Mouse (Mus musculus) liver, embryonic 12.5 days (tissue): Measurements from ENCODE around the gene Trnau1ap. TPM values are rescaled to one million over a fixed set of nuclear protein-coding genes. Genes with fewer than 3 reads are reported as not detected.

ENCODE experiments used
- ATAC-seq: fragments of 200-750 bp; cut with Nextera tagmentation; 2 replicates; pipeline ENCODE4 v1.8.0; 2017; ENCODE audit warnings: moderate number of reproducible peaks, mild to moderate bottlenecking, moderate library complexity
- H3K27ac ChIP-seq: fragments of 300-500 bp; sonication (generic); 2 replicates; pipeline ENCODE4 v1.5.1; 2016; ENCODE audit warnings: mild to moderate bottlenecking
- H3K27me3 ChIP-seq: fragments of 300-500 bp; sonication (generic); replicated peaks from 2 replicates; pipeline ENCODE4 v1.6.1; 2016; ENCODE audit warnings: mild to moderate bottlenecking, moderate library complexity
- H3K36me3 ChIP-seq: fragments of 300-500 bp; sonication (generic); 2 replicates; pipeline ENCODE4 v1.6.1; 2016; ENCODE audit warnings: mild to moderate bottlenecking, moderate library complexity
- H3K4me1 ChIP-seq: fragments of 300-500 bp; sonication (generic); 2 replicates; pipeline ENCODE4 v1.6.1; 2016
- H3K4me2 ChIP-seq: fragments of 300-500 bp; sonication (generic); 2 replicates; pipeline ENCODE4 v1.6.1; 2016; ENCODE audit warnings: mild to moderate bottlenecking, moderate library complexity
- H3K4me3 ChIP-seq: fragments of 300-500 bp; sonication (generic); 2 replicates; pipeline ENCODE4 v1.5.1; 2016; ENCODE audit warnings: mild to moderate bottlenecking, moderate library complexity
- H3K9ac ChIP-seq: fragments of 300-500 bp; sonication (generic); 2 replicates; pipeline ENCODE4 v1.6.1; 2016; ENCODE audit warnings: mild to moderate bottlenecking, moderate library complexity
- H3K9me3 ChIP-seq: fragments of 300-500 bp; sonication (generic); replicated peaks from 2 replicates; pipeline ENCODE4 v1.6.1; 2016; ENCODE audit warnings: mild to moderate bottlenecking, moderate library complexity
- WGBS: fragments of 180-500 bp; shearing (Covaris S2); methylation state at CpG from one replicate; pipeline ENCODE4 v1.1.7; 2016; ENCODE audit not compliant: insufficient replicate concordance; 5-methylcytosine and 5-hydroxymethylcytosine counted together
- polyA plus RNA-seq: library from polyadenylated mRNA; unstranded; fragments of >200 nt; fragmentation: Nextera tagmentation; extraction: Ambion mirVana; gene quantifications from 2 replicates; pipeline ENCODE4 v1.2.1, GENCODE M21; 2016

Gene Trnau1ap
- 48.2 and 50.8 TPM in 2 replicates for polyA plus RNA-seq

DNA sequence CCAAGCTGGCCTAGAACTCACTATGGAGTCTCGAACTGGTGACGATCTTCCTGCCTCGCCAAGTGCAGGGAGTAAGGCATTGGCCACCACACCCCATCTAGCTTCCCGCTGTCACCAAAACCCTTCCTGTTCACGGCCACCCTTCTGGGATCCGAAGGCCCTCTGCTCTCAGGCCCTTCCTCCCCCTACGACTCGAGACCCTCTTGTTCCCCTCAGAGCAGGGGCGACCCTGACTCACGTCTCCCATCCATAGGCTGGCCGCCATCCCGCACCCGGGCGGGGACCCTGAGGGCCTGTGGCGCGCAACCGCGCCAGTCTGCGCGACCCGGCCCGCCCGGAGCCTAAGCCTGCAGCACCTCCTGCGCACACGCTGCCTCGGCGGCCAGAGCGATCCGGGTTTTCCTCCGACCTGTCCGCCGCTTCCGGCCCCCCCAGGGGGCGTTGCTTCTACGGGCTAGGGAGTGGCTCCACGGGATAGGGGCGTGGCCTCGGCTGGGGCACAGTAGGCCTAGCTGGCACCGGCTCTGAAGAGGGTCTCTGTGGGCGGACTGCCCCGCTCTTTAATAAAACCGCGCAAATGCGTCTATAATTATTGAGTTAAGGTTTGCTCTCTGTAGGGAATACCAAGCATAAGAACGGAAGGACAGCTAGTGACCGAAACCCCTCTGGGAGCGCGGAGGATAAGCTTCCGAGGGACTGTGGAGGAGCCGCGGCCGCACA lies at the start of gene Trnau1ap:
Gene Trnau1ap, minus strand, starts transcription at position 424 of the 720 bp plus-strand sequence.
- Histone ChIP-seq H3K9ac (peak within 1 kb of the TSS; percentile 87), H3K36me3 (peaks cover 58% of the 10 kb centered on the region), H3K4me3 (peak within 1 kb of the TSS; percentile 75), H3K4me1 (peaks cover 24% of the 10 kb centered on the region), H3K27me3 (no peaks in the 10 kb centered on the region), H3K4me2 (peak within 1 kb of the TSS; percentile 96), H3K9me3 (no peaks in the 10 kb centered on the region), H3K27ac (peak within 1 kb of the TSS; percentile 93)
- peak; percentile 96 for ATAC-seq
- WGBS: 1% methylated on average over 52 of the region's 52 CpGs

DNA sequence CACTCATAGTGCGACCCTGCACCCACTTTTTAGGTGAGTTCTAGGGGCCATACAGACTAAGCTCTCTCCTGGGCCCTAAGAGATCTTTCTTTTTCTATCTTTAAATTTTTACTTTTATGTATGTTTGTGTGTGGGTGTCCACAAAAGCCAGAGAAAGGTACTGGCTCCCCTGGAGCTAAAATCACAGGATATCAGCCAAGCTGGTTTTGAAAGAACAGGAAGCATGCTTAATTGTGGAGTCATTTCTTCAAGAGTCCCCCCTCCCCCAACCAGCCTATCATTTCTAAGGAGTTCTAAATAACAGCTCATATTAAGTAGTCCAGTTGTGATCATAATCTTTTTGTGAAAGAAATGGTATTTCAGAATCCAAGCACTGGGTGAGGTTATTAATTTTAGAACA lies 44.5 kb upstream of the Trnau1ap start:
- no peak overlapping the region for H3K4me2 ChIP-seq
- 0 out of 2 replicates have a peak, but pooled peaks cover 5% of the 10 kb centered on the region for H3K4me1 ChIP-seq
- ATAC-seq: no peak
- peaks cover 95% of the 10 kb centered on the region for H3K36me3 ChIP-seq
- H3K9me3 ChIP-seq: no peaks in the 10 kb centered on the region
- WGBS: 76% methylated on average over 1 of the region's 1 CpGs
- no peaks in the 10 kb centered on the region for H3K27me3 ChIP-seq
- H3K9ac ChIP-seq: no peak overlapping the region
- no peak overlapping the region for H3K27ac ChIP-seq
- no peak overlapping the region for H3K4me3 ChIP-seq

DNA sequence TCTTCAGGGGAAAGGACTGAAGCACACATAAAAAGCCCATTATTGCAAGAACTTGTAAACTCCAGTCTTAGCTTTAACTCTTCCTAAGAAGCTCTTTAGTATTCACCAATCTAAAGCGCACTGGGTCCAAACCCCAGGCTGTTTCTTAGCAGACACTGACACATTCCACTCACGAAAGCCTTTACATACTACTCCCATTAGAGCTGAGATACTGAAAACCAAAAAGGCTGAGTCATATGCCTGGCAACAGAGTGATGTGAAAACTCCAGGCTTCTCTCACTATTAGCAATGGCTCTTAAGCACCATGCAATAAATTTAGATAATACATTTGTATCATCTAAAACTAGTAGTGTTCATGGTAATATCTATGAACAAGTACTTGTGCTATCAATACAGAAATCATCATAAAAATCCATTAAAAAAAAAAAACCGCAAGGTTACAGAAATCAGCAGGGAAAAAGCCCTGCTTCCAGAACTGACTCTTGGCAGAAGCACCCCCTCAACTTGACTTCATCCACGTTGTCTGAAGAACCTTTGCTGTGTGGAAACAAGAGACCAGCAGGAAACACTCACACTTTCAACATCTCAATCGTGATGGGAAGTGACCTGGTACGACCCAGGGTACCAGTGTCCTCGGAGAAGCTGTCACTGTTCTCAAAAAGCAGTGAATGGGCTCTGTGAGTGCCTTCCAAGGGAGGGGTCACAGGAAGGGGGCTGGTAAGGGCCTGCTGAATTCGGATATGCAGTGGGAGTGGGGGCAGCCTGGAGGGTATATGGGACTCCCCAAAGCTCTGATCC lies 40.8 kb upstream of the Trnau1ap start:
- no peak for ATAC-seq
- Histone ChIP-seq H3K4me3 (no peak overlapping the region), H3K4me2 (no peak overlapping the region), H3K27ac (no peak overlapping the region), H3K9me3 (no peaks in the 10 kb centered on the region), H3K36me3 (peaks cover 97% of the 10 kb centered on the region), H3K4me1 (no peaks in the 10 kb centered on the region), H3K9ac (no peak overlapping the region), H3K27me3 (no peaks in the 10 kb centered on the region)
- WGBS: 81% methylated on average over 8 of the region's 8 CpGs

DNA sequence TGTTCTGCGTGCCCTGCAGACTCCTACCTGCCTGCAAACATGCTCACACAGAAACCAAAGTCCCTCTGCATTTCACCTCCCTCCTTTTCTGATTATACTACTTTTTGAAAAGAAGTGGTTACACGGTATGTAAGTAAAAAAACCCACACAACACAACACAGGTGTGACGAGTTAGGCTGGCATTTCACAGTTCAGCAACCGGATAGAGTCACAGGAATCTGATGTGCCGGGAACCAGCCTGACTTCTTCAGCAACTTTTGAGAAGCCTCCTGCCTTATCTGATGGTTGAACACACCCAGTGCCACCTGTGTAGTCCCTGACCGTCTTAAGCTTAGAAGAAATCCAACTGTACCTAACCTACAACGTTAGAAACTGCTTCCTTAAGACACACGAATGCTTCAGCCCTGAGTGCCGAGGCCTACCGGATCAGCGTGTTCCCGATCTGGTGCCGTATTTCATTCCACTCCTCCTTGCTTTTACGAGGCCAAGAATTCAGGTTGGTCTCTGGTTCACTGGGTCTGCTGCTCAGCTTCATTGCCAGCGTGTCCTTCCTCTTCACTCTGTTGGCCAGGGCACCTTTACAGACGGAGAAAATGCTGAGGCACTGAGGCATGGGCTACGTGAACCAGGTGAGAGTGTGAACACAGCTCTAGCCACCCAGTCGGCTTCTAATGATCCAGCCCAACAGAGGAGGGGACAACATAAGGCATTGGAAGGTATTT lies 38.3 kb upstream of the Trnau1ap start:
- Histone ChIP-seq H3K9me3 (no peaks in the 10 kb centered on the region), H3K4me3 (no peak overlapping the region), H3K9ac (no peak overlapping the region), H3K4me2 (no peak overlapping the region), H3K4me1 (no peaks in the 10 kb centered on the region), H3K36me3 (peaks cover 99% of the 10 kb centered on the region), H3K27ac (no peak overlapping the region), H3K27me3 (no peaks in the 10 kb centered on the region)
- ATAC-seq: no peak
- WGBS: 87% methylated on average over 18 of the region's 18 CpGs

DNA sequence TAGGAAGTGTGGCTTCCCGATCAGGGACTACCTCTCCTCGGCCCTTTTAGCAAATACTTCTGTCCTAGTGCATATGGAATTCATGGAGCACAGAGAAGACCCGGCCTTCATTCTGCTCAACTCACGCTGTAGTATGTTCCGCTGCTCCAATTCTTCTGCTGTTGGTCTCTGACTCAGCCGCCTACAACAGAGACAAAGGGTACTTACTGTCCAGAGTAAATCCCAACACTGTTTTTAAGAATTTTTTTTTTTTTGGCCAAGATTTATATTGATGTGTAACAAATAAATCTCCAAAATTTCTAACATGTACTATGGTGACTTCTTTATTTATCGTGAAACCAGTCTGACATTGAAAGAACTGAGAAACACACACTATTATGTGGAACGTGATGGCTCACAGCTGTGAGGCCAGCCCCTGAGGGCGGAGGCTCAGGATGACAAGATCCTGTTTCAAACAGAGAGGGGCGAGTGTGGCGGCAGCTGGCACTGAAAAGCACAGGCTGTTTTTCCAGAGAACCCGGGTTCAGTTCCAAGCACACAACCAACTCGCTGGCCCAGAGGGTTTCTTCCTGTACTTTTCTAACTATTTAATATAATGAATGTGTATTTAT lies 36.2 kb upstream of the Trnau1ap start:
- Histone ChIP-seq H3K4me3 (no peak overlapping the region), H3K9ac (no peak overlapping the region), H3K9me3 (no peaks in the 10 kb centered on the region), H3K4me1 (no peaks in the 10 kb centered on the region), H3K4me2 (no peak overlapping the region), H3K36me3 (peaks cover 96% of the 10 kb centered on the region), H3K27ac (no peak overlapping the region), H3K27me3 (no peaks in the 10 kb centered on the region)
- no peak for ATAC-seq
- 85% methylated on average over 13 of the region's 13 CpGs for WGBS

DNA sequence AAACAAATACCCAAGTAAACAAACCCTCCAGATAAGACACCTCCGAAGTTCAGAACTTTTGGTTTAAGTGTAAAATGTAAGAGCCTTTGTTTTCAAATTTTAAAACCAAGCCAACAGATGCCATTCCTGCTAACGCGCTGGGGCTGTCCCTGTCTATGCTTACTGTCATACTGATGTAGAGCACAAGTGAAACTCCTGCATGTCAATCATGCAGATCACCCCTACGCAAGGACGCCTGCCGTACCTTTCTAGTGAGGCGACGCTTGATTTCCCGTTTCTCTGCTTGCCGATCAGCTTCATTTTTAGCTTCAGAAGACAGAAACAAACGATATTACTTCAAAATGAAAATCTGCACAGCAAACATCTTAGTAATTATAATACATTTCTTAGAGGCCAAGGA lies 34.1 kb upstream of the Trnau1ap start:
- H3K4me1 ChIP-seq: no peaks in the 10 kb centered on the region
- no peak overlapping the region for H3K4me3 ChIP-seq
- H3K4me2 ChIP-seq: no peak overlapping the region
- H3K27ac ChIP-seq: no peak overlapping the region
- whole genome bisulfite sequencing: 92% methylated on average over 11 of the region's 11 CpGs
- H3K36me3 ChIP-seq: peaks cover 96% of the 10 kb centered on the region
- no peaks in the 10 kb centered on the region for H3K9me3 ChIP-seq
- no peaks in the 10 kb centered on the region for H3K27me3 ChIP-seq
- ATAC-seq: no peak
- H3K9ac ChIP-seq: no peak overlapping the region

DNA sequence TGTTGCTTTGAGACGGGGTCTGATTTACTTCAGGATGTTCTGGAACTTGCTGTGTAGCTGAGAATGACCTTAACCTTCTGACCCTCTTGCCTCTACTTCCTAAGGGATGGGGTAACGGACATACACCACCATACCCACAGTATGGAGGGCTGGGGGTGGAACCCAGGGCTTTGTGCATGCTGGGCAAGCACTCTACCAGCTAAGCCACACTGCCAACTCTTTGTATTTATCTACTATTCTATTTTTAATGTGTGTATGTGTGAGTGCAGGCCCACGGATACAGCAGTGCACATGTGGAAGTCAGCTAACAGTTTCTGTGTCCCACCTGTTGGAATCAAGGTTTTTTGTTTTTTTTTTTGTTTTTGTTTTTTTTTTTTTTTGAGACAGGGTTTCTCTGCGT lies 30.2 kb upstream of the Trnau1ap start:
- Histone ChIP-seq H3K9me3 (no peaks in the 10 kb centered on the region), H3K4me1 (peaks cover 26% of the 10 kb centered on the region), H3K27ac (no peak overlapping the region), H3K9ac (no peak overlapping the region), H3K4me2 (no peak overlapping the region), H3K36me3 (peaks cover 79% of the 10 kb centered on the region), H3K27me3 (no peaks in the 10 kb centered on the region), H3K4me3 (no peak overlapping the region)
- 87% methylated on average over 4 of the region's 4 CpGs for WGBS
- ATAC-seq: no peak

DNA sequence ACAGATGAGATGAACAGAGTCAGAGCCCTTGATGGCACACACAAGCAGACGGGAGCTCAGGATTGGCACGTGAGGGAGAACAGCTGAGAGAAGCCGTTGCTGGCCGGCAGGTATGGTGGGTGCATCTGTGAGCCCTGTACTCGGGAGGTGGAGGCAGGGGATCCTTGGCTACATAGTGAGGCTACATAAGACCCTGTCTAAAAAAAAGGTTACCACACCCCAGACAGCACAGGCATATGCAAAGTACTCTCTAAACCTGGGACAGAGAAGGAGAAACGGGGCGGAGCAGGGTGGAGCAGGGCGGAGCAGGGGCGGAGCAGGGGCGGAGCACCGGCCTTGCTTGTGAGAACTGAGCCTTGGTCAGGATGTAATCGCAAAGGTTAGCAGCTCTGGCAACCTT lies 26.8 kb upstream of the Trnau1ap start:
- Histone ChIP-seq H3K27me3 (no peaks in the 10 kb centered on the region), H3K9me3 (no peaks in the 10 kb centered on the region), H3K36me3 (peaks cover 65% of the 10 kb centered on the region), H3K9ac (peak overlapping the region; percentile 53), H3K4me3 (peak overlapping the region; percentile 19), H3K27ac (peak overlapping the region; percentile 77), H3K4me1 (peaks cover 47% of the 10 kb centered on the region), H3K4me2 (peak overlapping the region; percentile 59)
- ATAC-seq: peak; percentile 88
- 27% methylated on average over 12 of the region's 12 CpGs for WGBS

DNA sequence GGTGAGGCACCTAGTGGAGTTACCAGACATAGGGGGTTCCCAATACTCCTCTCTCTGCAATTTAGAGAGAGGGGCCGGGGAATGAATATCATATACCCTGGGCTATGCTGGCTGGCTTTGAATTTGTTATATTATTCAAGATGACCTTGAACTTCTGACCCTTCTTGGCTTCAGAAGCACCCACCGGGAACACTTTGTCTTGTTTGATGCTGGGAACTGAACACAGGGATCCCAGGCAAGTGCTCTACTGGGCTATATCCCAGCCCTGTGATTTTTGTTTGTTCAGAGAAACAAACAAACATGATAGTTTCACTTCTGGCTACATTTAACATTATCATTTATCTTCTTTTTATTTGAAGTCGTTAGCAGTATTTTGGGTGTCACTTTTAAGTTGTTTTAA lies 26.1 kb upstream of the Trnau1ap start:
- Histone ChIP-seq H3K27ac (peak overlapping the region; percentile 77), H3K36me3 (peaks cover 65% of the 10 kb centered on the region)

DNA sequence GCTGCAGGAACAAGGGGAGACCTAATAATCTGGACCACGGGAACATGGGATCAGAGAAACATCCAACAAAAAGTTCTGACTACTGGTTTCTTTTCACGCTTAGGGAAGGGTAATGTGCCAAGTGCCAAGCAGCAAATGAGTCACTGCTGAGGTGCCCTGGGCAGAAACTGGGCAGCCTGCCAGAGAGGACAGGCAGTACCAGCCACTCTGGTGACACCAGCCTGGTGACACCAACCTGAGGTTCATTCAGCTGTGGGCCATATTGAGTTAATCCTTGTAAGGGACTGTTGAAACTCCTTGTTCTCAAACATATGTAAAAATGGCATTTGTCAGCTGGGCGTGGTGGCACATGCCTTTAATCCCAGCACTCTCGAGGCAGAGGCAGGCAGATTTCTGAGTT lies 25.2 kb upstream of the Trnau1ap start:
- H3K4me1 ChIP-seq: peaks cover 56% of the 10 kb centered on the region
- H3K27me3 ChIP-seq: no peaks in the 10 kb centered on the region
- no peak for ATAC-seq
- no peak overlapping the region for H3K4me3 ChIP-seq
- WGBS: 76% methylated on average over 4 of the region's 4 CpGs
- H3K9ac ChIP-seq: no peak overlapping the region
- peaks cover 64% of the 10 kb centered on the region for H3K36me3 ChIP-seq
- peak overlapping the region; percentile 82; the same call in 1 of the 2 replicates for H3K4me2 ChIP-seq
- no peaks in the 10 kb centered on the region for H3K9me3 ChIP-seq
- H3K27ac ChIP-seq: peak overlapping the region; percentile 97

More for the DNA sequence above, 26.1 kb upstream of the Trnau1ap start:
- Histone ChIP-seq H3K9me3 (no peaks in the 10 kb centered on the region), H3K9ac (no peak overlapping the region), H3K27me3 (no peaks in the 10 kb centered on the region), H3K4me1 (peaks cover 55% of the 10 kb centered on the region), H3K4me3 (no peak overlapping the region), H3K4me2 (no peak overlapping the region)
- no peak for ATAC-seq
- WGBS: 80% methylated on average over 3 of the region's 3 CpGs

DNA sequence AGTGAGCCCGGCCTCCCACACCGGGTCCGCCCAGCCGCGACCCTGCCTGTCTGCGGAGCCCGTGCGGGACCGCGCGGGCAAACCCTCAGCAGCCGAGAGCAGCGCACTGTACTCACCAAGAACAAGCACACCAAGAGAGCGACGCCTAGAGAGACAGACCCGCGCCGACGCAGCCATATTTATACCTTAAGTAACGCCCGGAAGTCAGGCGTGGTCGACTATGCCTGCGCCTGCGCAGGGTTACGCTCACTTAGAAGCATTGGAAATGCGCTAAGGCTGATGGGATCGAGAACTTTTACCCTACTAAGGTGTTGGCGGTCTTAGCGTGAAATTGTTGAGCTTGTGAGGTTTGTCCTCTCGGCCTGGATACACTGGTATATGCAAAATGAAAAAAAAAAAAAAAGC lies 24.1 kb upstream of the Trnau1ap start, which contains the start of gene Rcc1:
Gene Rcc1, minus strand, starts transcription at position 125 of the 405 bp plus-strand sequence.
- Histone ChIP-seq H3K27me3 (no peaks in the 10 kb centered on the region), H3K4me2 (peak within 1 kb of the TSS; percentile 82), H3K27ac (peak within 1 kb of the TSS; percentile 97), H3K36me3 (peaks cover 54% of the 10 kb centered on the region), H3K9ac (peak within 1 kb of the TSS; percentile 94), H3K9me3 (no peaks in the 10 kb centered on the region), H3K4me1 (peaks cover 56% of the 10 kb centered on the region), H3K4me3 (peak within 1 kb of the TSS; percentile 78)
- WGBS: 2% methylated on average over 31 of the region's 31 CpGs
- ATAC-seq: peak; percentile 80
